Mouse (Mus musculus) heart, embryonic 13.5 days (tissue): ENCODE results near the gene Itgb2. TPM values are rescaled to one million over a fixed set of nuclear protein-coding genes. Genes with fewer than 3 reads are reported as not detected.

Experiments used
- ATAC-seq: fragments of 200-750 bp; cut with Nextera tagmentation; 2 replicates; pipeline ENCODE4 v1.8.0; 2017; ENCODE audit warnings: moderate TSS enrichment; ENCODE audit not compliant: insufficient number of reproducible peaks, low FRiP score, low TSS enrichment; ENCODE audit errors: extremely low read depth
- H3K27ac ChIP-seq: fragments of 300-500 bp; sonication (generic); replicated peaks from 2 replicates; pipeline ENCODE4 v1.5.1; 2015; ENCODE audit warnings: moderate library complexity, mild to moderate bottlenecking, inconsistent platforms
- H3K27me3 ChIP-seq: fragments of 300-500 bp; sonication (generic); replicated peaks from 2 replicates; pipeline ENCODE4 v1.6.1; 2015; ENCODE audit warnings: mild to moderate bottlenecking, inconsistent platforms
- H3K36me3 ChIP-seq: fragments of 300-500 bp; sonication (generic); 2 replicates; pipeline ENCODE4 v1.6.1; 2015; ENCODE audit warnings: mild to moderate bottlenecking, inconsistent platforms
- H3K4me1 ChIP-seq: fragments of 300-500 bp; sonication (generic); 2 replicates; pipeline ENCODE4 v1.6.1; 2015; ENCODE audit warnings: inconsistent platforms
- H3K4me2 ChIP-seq: fragments of 300-500 bp; sonication (generic); 2 replicates; pipeline ENCODE4 v1.6.1; 2015; ENCODE audit warnings: inconsistent platforms, mild to moderate bottlenecking, moderate library complexity
- H3K4me3 ChIP-seq: fragments of 300-500 bp; sonication (generic); 2 replicates; pipeline ENCODE4 v1.5.1; 2015; ENCODE audit warnings: moderate library complexity, mild to moderate bottlenecking, inconsistent platforms
- H3K9ac ChIP-seq: fragments of 300-500 bp; sonication (generic); 2 replicates; pipeline ENCODE4 v1.6.1; 2015; ENCODE audit warnings: inconsistent platforms, mild to moderate bottlenecking, moderate library complexity
- H3K9me3 ChIP-seq: fragments of 300-500 bp; sonication (generic); 2 replicates; pipeline ENCODE4 v1.6.1; 2016; ENCODE audit warnings: inconsistent platforms
- WGBS: fragments of 180-500 bp; shearing (Covaris S2); methylation state at CpG from one replicate; pipeline ENCODE4 v1.1.7; 2015; ENCODE audit warnings: mixed read lengths; 5-methylcytosine and 5-hydroxymethylcytosine counted together
- polyA plus RNA-seq: library from polyadenylated mRNA; unstranded; fragments of >200 nt; fragmentation: Nextera tagmentation; extraction: Ambion mirVana; gene quantifications from 2 replicates; pipeline ENCODE4 v1.2.1, GENCODE M21; 2015

The Itgb2 gene
- polyA plus RNA-seq, 1 experiment from 2014 or later = 1.5 TPM

DNA sequence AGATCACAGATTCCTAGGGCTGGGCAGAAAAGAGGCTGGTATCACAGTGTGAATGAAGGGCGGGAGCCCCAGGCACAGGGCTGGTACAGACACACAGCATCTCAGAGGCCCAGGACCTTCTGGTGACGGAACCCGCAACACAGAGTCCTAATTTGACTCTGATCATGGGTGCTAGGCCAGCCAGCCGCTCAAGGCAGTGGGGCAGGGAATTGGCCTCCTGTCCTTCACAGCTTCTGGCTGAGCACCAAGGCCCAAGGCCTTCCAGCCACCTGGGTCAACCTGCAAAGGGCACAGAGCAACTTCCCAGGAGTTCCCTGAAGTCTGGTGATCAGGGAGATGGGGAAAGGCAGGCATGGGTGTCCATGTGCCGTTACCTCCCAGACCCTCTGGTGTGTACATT, 12.3 kb upstream of the Itgb2 start:
- no peak overlapping the region for H3K4me3 ChIP-seq
- 89% methylated on average over 5 of the region's 5 CpGs for WGBS
- peaks cover 28% of the 10 kb centered on the region for H3K4me1 ChIP-seq
- no peak overlapping the region for H3K4me2 ChIP-seq
- H3K27ac ChIP-seq = no peak overlapping the region
- ATAC-seq = no peak
- H3K9me3 ChIP-seq = no peaks in the 10 kb centered on the region
- H3K9ac ChIP-seq = no peak overlapping the region; the same call in 1 of the 2 replicates
- H3K36me3 ChIP-seq = peaks cover 17% of the 10 kb centered on the region
- H3K27me3 ChIP-seq = peaks cover 8% of the 10 kb centered on the region; the same call in 1 of the 2 replicates

DNA sequence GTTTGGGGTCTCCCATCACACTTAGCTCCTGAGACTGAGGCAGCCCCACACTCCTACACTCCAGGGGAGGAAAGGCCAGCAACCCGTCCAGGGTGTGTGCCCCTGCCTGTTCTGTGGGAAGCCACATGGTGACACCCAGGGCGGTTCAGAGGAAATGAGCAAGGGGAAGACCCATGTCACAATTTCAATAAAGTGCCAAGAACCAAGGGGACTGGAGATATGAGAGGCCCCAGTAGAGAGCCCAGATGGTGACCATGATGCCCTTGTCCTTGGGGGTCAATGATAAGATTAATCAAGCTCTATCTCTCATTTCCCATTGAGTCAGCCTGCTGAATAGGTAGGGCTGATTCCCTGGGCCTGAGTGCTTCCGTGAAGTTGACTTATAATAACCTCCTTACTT, 10.9 kb upstream of the Itgb2 start:
- 69% methylated on average over 3 of the region's 3 CpGs for WGBS
- no peak for ATAC-seq
- H3K4me3 ChIP-seq = no peak overlapping the region
- H3K9me3 ChIP-seq = no peaks in the 10 kb centered on the region
- peaks cover 3% of the 10 kb centered on the region for H3K36me3 ChIP-seq
- H3K4me2 ChIP-seq = no peak overlapping the region
- H3K27ac ChIP-seq = no peak overlapping the region
- no peak overlapping the region for H3K9ac ChIP-seq
- H3K27me3 ChIP-seq = peaks cover 10% of the 10 kb centered on the region; the same call in 1 of the 2 replicates
- H3K4me1 ChIP-seq = peaks cover 34% of the 10 kb centered on the region

DNA sequence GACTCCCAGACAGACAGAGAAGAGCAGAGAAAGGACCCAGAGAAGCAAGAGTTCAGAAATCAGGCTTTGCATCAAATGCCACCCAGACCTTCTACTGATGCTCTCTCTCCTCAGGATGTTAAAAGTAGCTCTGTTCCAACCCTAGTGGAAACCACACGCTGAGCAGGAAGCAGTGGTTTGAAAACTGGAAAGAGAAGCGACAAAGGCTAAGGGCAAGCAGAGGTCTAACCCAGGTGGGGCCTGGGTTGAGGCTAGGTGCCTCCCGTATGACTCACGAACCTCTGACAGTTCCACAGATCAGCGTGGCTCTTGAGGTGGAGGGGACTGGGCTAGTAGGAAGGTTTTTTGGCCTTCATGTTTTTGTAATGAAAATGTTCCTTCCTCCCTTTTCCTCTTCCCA, 9.6 kb upstream of the Itgb2 start:
- H3K4me3 ChIP-seq = no peak overlapping the region
- no peak overlapping the region for H3K27ac ChIP-seq
- H3K4me2 ChIP-seq = no peak overlapping the region
- H3K36me3 ChIP-seq = no peaks in the 10 kb centered on the region
- H3K4me1 ChIP-seq = peaks cover 23% of the 10 kb centered on the region
- H3K27me3 ChIP-seq = peaks cover 10% of the 10 kb centered on the region; the same call in 1 of the 2 replicates
- WGBS = 75% methylated on average over 5 of the region's 5 CpGs
- no peak for ATAC-seq
- no peak overlapping the region for H3K9ac ChIP-seq
- H3K9me3 ChIP-seq = no peaks in the 10 kb centered on the region

DNA sequence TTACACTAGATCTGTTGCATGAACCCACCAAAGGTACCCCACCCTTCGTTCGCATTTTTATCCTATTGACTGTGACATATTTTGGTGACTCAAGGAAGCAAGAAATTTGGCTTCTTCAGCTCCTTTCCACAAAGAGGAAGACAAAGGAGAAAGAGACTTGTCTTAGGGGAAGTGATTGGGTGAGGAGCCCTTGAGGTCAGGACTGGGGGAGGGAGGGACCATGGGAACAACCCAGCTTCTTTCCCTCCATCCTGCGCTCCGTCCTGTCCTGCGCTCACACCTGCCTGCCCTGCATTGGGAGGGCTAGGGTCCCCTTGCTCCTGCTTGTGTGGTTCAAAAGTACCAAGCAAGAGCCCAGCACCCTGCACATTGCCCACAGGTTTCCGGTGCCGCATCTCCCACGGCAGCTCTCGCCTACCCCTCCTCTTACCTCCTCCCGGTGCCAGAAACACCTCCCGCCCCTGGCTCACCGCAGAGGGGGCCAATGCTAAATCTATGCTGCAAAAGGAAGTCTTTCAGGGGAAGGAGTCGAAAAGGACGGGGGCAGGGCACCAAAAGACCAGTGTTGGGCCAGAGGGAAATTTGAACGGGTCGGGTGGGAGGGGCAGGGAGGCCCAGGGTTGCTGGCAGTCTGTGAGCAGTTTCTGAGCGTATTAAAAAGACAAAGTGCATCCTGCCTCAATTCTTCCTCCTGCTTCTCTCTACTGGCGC, 7.9 kb upstream of the Itgb2 start:
- 17% methylated on average over 18 of the region's 18 CpGs for WGBS
- H3K4me1 ChIP-seq = peaks cover 14% of the 10 kb centered on the region
- peaks cover 10% of the 10 kb centered on the region; the same call in 1 of the 2 replicates for H3K27me3 ChIP-seq
- no peaks in the 10 kb centered on the region for H3K36me3 ChIP-seq
- H3K9ac ChIP-seq = peak overlapping the region; percentile 48
- no peak overlapping the region for H3K27ac ChIP-seq
- H3K4me2 ChIP-seq = peak overlapping the region; percentile 68
- no peaks in the 10 kb centered on the region for H3K9me3 ChIP-seq
- ATAC-seq = no peak
- H3K4me3 ChIP-seq = peak overlapping the region; percentile 38

DNA sequence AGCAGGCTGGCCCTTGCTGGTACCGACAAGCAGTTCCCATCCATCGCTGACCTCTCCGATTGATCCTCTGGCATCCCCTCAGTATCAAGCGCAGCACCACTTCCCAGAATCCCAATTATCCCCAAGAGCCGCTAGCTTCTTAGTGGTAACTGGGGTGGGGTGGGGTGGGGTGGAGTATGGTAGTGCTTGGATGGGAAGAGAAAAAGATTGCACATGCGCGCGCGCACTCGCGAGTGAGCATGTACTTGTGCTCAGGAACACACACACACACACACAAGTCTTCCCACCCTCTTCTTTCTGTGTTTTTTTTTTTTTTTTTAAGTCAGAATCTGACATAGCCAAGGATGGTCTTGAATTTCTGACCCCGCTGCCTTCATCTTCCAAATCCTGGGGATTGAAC, 7.3 kb upstream of the Itgb2 start:
- Histone ChIP-seq H3K27me3 (peaks cover 10% of the 10 kb centered on the region; the same call in 1 of the 2 replicates), H3K9me3 (no peaks in the 10 kb centered on the region), H3K4me2 (peak overlapping the region; percentile 68), H3K4me1 (peaks cover 14% of the 10 kb centered on the region), H3K4me3 (peak overlapping the region; percentile 38), H3K36me3 (no peaks in the 10 kb centered on the region), H3K9ac (peak overlapping the region; percentile 48), H3K27ac (no peak overlapping the region)
- WGBS = 54% methylated on average over 12 of the region's 12 CpGs
- ATAC-seq = no peak

DNA sequence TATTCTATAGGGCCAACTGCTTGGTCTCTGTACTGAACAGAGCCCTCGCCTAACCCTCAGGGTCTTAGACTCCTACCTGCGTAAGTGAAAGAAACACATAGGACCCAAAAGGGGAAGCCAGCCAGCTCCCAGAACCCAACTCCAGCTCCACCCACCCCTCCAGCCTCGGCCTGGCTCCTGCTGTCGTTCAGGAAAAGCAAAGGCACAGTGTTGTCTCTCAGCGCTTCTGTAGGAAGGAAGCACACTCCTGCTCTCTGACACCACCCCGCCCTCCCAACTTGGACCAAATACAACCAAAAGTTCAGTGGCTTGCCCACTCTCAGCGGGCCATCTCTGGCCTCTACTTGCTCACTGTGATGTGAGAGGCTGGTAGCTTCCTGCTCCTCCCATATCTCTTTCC, 6.7 kb upstream of the Itgb2 start:
- Histone ChIP-seq H3K27ac (no peak overlapping the region), H3K4me1 (peaks cover 14% of the 10 kb centered on the region), H3K4me3 (no peak overlapping the region), H3K9ac (no peak overlapping the region), H3K36me3 (no peaks in the 10 kb centered on the region), H3K27me3 (peaks cover 10% of the 10 kb centered on the region; the same call in 1 of the 2 replicates), H3K9me3 (no peaks in the 10 kb centered on the region), H3K4me2 (no peak overlapping the region)
- 65% methylated on average over 7 of the region's 7 CpGs for WGBS
- ATAC-seq = no peak

DNA sequence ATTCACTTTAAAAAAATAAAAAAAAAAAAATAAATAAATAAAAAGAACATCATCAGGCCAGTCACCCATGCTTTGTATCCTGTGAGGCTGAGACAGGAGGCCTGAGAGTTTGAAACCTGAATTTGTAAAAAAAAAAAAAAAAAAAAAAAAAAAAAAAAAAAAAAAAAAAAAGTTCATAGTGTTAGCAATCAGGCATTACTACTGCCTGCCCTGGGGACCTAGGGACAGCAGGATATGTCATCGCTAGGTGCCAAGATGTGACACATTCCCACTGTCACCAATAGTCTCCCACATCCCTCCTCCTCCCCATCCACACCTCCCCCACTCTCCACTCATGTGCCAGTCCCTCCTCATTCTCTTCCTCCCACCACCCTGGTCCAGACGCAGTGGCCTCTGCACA, 3.6 kb upstream of the Itgb2 start:
- H3K9me3 ChIP-seq = no peaks in the 10 kb centered on the region
- no peaks in the 10 kb centered on the region for H3K36me3 ChIP-seq
- no peak overlapping the region for H3K4me3 ChIP-seq
- peaks cover 30% of the 10 kb centered on the region for H3K4me1 ChIP-seq
- 52% methylated on average over 2 of the region's 2 CpGs for WGBS
- no peak overlapping the region for H3K9ac ChIP-seq
- ATAC-seq = no peak
- peaks cover 10% of the 10 kb centered on the region; the same call in 1 of the 2 replicates for H3K27me3 ChIP-seq
- H3K27ac ChIP-seq = no peak overlapping the region
- H3K4me2 ChIP-seq = no peak overlapping the region

DNA sequence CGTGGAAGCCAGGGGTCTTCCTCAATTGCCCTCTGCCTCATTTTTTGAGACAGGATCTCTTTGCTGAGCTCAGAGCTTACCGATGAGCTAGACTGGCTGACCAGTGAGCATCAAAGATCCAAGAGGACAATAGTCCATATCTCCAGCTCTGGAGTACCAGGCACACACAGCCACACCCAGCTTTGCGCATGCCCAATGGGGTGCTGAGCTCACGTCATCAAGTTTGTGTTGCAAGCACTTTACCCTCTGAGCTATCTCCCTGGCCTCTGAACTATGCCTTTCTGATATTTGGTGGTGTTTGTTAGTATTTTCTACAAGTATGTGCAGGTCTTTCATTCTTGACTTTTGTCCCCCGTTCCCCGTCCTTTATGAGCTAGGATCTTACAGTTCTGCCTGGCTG, 1.4 kb upstream of the Itgb2 start:
- Histone ChIP-seq H3K4me1 (peaks cover 23% of the 10 kb centered on the region), H3K27me3 (0 out of 2 replicates have a peak, but pooled peaks cover 3% of the 10 kb centered on the region), H3K4me3 (no peak overlapping the region), H3K27ac (no peak overlapping the region), H3K9ac (no peak overlapping the region), H3K4me2 (no peak overlapping the region), H3K36me3 (no peaks in the 10 kb centered on the region), H3K9me3 (no peaks in the 10 kb centered on the region)
- 72% methylated on average over 6 of the region's 6 CpGs for WGBS
- ATAC-seq = no peak

DNA sequence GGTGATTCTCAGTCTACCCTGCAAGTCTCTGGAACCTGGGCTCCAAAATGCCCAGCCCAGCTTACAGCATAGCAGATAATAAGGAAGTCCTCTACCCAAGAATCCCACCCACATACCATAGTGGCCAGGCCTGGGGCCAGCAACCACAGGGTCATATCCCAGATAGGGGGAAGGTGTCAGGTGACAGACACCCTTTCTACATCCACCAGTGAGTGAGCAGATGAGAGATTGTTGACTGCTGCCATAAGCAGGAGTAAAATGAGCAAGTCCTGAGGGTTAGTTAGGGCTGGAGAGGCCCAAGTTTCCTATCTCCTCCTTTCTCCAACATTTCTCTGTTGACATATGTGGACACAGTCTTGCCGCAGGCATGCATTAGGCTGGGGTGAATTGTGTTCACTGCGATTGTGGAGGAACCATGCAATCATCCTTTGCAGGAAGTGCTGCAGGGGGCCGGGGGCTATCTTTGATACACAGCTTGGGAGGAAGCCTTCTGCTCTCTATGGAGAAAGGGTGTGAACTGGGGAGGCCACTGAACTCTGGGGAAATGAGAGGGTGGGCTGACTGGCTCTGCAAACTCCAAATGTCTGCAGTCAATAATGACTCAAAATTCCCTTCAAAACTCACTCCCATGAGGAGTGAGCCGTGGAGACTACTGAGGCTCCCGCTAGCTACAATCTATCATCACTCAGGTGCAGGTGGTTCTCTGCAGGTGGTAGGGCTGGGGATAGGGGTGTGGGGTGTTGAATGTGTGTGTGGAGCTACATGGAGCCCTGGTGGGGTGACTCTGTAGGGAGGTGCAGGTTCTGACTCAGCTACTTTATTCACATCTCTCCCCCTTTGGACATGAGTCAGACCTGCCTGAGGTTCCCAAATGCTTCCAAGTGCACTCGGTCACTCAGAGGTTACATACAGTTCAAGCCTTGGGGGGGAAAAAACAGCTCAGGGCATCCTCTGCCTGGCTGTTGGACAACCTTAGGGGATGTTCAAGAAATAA, 1.3 kb downstream of the Itgb2 start:
- Histone ChIP-seq H3K9ac (no peak overlapping the region), H3K36me3 (no peaks in the 10 kb centered on the region), H3K27ac (peak overlapping the region; percentile 34; the same call in 1 of the 2 replicates), H3K27me3 (no peaks in the 10 kb centered on the region), H3K4me2 (no peak overlapping the region), H3K4me3 (no peak overlapping the region), H3K4me1 (peaks cover 22% of the 10 kb centered on the region), H3K9me3 (no peaks in the 10 kb centered on the region)
- WGBS = 56% methylated on average over 6 of the region's 6 CpGs
- no peak for ATAC-seq

DNA sequence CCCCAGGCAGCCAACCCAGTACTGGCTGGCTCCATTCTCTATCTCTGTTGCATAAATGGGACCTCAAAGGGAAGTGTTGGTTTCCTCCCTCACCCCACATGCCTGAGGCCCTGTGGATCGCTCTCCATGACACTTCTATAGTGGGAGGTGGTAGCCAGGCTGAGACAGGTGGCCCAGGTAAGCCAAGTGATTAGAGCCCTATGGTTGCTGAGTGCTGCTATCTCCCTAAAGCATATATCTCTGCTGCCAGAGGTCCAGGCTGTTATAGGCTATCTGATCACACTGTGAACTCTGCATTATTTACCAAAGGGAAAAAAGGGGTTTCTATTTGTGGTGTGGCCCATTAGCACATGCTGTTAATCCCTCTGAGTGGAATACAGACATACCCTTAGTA, 2.0 kb downstream of the Itgb2 start:
- H3K4me1 ChIP-seq = peaks cover 22% of the 10 kb centered on the region
- no peaks in the 10 kb centered on the region for H3K36me3 ChIP-seq
- no peaks in the 10 kb centered on the region for H3K27me3 ChIP-seq
- no peak overlapping the region for H3K27ac ChIP-seq
- no peak overlapping the region for H3K4me3 ChIP-seq
- ATAC-seq = no peak
- no peaks in the 10 kb centered on the region for H3K9me3 ChIP-seq
- H3K9ac ChIP-seq = no peak overlapping the region
- 68% methylated on average over 1 of the region's 1 CpGs for WGBS
- no peak overlapping the region for H3K4me2 ChIP-seq

DNA sequence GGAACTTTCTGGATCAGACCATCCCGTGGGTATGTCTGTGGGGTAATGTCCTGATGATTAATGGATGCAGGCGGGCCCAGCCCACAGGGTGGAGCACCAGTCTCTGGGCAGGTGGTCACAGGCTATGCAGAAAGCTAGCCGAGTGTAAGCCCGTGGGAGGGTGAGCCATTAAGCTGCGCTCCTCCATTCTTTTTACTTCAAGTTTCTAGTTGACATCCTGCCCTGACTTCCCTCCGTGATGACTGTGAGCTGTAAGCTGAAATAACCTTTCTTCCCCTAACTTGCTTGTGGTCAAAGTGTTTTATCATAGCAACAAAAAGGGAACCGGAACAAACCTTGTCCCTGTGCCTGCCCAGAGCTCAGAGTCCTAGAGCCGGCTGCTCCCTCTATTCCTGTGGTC, 6.7 kb downstream of the Itgb2 start:
- H3K36me3 ChIP-seq = no peaks in the 10 kb centered on the region
- WGBS = 68% methylated on average over 8 of the region's 8 CpGs
- no peaks in the 10 kb centered on the region for H3K27me3 ChIP-seq
- no peak overlapping the region for H3K4me2 ChIP-seq
- H3K4me1 ChIP-seq = peaks cover 10% of the 10 kb centered on the region
- H3K9ac ChIP-seq = no peak overlapping the region
- no peak overlapping the region for H3K27ac ChIP-seq
- no peaks in the 10 kb centered on the region for H3K9me3 ChIP-seq
- no peak for ATAC-seq
- no peak overlapping the region for H3K4me3 ChIP-seq
